Mouse (Mus musculus): Measurements from ENCODE around the gene Cutal.
"Not testable (repeated sequence)": the region's sequence is repeated elsewhere in the genome, so short reads cannot be mapped to it uniquely, and the experiment has no call there.

Gene Cutal

DNA sequence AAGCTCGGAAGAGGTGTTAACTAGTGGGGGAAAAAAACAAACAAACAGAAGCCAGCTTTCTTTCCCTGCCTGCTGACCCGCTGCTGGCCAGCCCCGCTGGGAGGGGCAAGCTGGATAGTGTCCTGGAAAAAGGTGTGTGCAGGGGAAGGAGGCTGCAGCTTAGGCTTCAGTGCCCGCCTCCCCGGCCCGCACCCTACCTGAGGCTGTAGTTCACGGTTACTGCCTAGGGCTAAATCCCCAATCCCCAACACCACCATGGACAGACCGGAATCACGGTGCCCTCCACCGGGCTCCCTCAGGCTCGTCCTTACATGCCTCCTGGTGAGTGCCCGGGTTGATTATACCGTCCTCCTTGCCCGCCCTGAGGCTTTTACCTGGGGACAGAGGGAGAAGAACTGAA is at the start of gene Cutal:
Gene Cutal (plus strand): TSS at position 126 of the 400 bp plus-strand sequence.
- no peak for DNase-seq (ENCODE audit: low read depth)

DNA sequence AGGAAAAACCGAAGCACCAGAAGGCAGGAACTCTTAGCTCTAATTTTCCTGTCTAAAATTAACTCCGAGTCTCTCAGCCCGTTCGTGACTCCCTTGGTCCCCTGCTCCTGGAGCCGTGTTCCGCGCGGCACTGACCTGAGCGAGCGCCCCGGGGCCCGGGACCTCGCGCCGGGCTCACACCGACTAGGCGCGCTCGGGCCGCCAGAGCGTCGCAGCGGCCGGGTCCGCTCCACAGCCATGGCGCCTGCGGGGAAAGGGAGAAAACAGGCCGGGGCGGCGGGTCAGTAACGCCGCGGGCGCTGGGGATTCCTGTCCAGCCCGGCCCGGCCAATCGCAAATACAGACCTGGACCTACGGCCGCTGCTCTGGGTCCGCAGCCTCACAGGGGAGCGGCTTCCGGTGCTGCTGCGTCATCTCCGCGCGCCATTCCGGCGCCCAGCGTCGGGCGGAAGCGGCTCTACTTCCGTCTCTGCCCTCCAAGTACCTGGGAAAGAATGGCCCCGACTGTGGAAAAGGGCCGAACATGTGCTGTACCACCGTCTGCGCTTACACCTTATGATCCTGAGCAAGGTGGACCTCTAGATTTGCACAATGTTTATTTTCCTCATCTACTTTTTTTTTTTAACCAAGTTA is 48.3 kb upstream of the Cutal start, which contains the start of gene Fbxw2:
Gene Fbxw2 (minus strand): TSS at position 485 of the 633 bp plus-strand sequence.
- DNase-seq (ENCODE audit: low read depth) = peak; percentile 77

DNA sequence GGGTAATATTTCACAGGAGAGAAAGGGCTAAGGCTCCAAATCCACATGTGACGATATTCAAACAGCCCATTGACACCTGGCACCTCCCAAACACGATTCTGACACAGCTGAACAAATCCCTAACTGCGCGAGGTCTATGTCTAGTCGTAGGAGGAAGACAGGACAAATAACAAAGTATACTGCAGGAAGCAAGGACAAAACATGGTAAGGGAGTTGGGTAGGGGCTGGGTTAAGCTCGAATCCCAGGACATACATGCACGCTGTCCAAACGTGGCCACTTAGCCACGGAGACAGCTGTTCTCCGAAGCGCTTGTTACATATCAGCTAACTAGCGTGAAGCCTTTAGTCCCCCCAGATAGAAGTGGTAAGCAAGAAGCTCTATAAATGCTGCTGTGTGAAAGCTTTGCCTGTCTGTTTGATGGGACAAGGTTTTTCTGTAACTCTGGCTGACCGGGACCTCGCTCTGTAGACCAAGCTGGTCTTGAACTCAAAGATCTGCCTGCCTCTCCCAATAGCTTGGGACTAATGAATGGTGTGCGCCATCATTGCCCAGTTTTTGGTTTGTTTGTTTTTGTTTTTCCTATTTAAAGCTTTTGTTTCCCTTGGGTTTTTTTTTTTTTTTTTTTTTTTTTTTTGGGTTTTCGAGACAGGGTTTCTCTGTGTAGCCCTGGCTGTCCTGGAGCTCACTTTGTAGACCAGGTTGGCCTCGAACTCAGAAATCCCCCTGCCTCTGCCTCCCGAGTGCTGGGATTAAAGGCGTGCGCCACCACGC is 47.5 kb upstream of the Cutal start:
- no peak for DNase-seq (ENCODE audit: low read depth)

DNA sequence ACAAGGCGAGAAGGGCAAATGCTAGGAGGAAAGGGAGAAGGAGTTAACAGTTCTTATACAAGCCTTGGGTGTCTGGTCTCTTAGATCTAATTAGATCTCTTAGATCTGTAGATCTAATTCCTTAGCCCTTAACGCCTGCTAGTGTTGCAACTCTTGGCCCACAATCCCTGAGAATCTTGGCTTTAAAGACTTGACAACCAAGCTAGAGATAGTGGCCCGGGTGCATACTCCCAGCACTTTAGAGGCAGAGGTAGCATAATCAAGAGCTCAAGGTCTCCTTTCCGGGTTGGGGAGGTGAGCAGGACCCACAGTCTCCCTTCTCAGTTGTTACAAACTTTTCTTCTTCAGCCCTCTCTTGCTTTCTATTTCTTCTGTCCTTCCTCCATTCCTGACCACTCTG is 46.6 kb upstream of the Cutal start:
- DNase-seq (ENCODE audit: low read depth) = no peak

DNA sequence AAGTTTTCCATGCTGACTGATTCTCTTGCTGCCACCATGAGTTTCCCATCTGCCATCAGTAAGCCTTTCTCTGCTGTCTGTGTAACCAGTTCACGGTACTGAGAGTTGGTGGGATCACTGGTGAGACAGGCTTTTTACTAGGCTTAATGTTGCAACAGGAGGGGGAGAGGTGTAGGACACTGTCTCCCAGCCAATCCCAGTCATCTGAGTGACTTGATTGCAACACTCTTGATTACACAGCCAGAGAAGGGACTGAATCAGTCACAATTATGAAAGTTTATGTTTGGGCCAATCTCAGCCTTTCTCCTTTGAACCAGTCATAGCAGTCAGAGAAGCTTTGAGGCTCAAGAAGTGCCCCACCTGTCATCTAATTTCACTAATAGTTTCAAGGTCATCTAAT is 46.2 kb upstream of the Cutal start:
- no peak for DNase-seq (ENCODE audit: low read depth)

DNA sequence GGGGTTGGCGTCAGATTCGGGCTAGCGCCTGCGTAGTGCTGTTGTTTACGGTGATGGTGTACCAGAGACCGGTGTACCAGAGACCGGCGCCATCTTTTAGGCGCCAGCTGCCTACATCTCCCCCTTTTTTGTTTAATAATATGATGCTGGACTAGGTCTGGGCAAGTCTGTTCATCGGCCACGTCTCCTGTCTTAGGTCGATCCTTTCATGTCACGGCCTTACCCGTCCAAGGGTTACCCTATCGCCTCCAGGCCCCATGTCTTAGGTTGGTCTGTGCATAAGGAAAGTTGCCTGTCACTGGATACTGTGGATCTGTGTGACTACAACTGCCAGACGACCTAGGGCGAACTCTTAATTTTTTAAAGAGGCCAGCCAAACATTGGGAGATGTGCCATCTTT is 44.1 kb upstream of the Cutal start:
- DNase-seq (ENCODE audit: low read depth) = not testable (repeated sequence)

DNA sequence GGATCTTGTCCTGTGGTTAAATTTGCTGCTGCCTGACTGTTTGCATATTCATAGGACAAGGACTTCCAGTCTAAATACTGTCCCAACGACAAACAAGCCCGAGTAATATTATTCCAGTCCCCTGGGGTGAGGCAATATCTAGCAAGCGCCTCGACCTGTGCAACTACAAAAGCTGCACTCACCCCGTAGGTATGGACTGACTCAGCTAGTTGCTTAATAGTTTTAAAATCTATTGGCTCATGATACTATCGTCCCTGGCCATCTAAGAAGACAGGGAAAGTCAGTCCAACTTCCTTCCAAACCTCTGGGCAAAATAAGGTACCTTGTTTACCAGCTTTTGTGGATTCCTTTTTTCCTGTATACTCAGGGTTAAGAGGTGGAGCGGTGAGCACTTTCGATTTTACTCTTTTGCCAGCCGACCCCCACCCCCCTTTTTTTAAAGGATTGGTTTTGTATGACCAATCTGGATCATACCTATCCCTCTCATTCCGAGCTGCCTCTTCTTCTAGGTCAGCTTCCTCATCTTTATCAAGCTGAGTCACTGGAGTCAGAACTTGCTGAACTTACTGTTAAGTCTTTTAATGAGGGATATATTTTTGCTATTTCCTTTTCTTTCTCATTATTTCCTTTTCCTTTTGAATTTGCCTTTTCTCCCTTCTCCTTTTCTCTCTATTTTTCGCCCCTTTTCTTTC is 41.3 kb upstream of the Cutal start, which contains the start of gene Gm34653:
Gene Gm34653 (plus strand): TSS at position 242 of the 692 bp plus-strand sequence.
- DNase-seq (ENCODE audit: low read depth) = not testable (repeated sequence)

DNA sequence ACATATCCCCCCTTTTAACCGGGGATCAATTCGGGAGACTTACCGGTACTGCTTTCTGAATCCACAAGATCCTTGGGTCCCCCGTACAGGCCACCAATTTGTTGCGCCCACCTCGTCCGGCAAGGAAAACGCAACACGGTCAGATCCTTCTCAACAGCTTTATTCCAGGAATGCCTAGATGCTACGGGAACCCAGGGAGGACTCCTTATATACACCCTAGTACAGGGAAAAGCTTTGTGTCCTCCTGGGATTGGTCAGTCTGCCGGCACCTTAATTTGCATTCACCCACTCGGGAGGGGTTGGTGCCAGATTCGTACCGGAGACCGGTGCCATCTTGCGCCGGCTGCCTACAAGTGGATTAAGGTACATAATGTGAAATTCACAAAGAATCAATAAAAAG is 40.6 kb upstream of the Cutal start:
- no peak for DNase-seq (ENCODE audit: low read depth)

DNA sequence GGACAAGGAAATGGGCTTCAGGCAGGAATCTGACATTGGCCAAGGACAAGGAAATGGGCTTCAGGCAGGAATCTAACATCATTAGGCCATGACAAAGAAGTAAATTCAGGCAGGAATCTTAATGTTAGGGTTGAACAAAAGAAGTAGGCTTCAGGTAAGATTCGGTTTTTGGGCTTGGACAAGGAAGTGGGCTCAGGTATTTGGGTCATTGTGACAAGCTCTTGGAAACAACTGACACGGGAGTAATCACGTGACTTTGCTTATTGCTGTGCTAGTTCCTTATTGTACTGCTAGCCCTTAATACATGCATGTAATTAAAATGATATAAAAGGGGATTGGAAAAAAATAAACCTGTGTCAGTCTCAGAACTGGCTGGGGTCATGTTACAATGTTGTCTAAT is 38.5 kb upstream of the Cutal start:
- no peak for DNase-seq (ENCODE audit: low read depth)

DNA sequence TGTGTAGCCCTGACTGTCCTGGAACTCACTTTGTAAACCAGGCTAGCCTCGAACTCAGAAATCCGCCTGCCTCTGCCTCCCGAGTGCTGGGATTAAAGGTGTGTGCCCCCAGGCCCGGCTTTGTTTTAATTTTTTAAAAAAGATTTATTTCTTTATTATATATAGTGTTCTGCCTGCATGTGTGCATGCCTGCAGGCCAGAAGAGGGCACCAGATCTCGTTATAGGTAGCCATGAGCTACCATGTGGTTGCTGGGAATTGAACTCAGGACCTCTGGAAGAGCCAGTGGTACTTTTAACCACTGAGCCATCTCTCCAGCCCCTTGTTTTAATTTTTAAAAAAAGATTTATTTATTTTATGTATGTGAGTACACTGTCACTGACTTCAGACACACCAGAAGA is 34.1 kb upstream of the Cutal start:
- DNase-seq (ENCODE audit: low read depth) = not testable (repeated sequence)

DNA sequence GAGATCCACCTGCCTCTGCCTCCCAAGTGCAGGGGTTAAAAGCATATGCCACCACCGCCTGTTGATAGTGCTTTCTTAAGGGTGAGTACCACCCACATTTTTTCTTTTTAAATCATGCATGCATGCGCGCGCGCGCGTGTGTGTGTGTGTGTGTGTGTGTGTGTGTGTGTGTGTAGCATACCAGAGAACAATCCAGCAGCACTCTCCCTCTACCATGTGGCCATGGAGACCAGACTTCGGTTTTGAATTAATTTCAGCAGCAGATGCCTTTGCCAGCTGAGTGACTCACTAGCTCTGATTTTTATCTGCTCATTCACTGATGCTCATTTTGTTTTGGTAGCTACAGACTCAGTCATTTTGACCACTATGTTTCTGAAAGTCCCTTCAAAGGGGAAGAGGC is 32.5 kb upstream of the Cutal start:
- no peak for DNase-seq (ENCODE audit: low read depth)

DNA sequence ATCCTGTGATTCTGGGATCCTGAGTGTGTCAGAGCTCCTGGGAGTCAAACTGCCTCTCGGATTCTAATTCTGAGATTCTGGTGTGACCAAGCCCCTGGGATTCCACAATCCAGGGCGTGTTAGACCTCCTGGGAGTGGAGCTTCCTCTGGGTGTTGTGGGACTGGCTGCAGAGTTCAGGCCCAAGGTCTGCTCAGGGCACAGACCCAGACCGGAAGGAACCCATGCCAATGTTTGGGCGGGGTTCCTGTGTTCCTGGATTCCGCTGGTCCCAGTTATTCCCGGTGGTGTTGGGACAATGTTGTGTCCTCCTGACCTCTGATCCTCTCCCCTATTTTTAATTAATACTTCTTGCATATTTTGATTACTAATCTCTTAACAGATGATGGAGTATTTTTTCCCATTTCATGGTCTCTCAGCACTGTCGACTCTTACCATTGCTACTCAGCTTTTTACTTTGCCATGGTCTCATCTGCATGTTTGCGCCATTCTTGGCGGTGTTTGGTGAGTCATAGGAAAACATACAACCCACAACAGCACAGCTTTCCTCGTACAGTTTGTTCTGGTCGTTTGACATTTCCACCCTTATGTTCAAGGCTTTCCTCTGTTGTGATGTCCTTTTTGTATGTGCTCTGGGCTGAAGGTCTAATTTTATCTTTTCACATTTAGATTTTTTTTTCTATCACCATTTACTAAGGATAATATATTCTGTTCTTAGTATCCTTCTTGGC is 30.8 kb upstream of the Cutal start:
- DNase-seq (ENCODE audit: low read depth) = no peak

DNA sequence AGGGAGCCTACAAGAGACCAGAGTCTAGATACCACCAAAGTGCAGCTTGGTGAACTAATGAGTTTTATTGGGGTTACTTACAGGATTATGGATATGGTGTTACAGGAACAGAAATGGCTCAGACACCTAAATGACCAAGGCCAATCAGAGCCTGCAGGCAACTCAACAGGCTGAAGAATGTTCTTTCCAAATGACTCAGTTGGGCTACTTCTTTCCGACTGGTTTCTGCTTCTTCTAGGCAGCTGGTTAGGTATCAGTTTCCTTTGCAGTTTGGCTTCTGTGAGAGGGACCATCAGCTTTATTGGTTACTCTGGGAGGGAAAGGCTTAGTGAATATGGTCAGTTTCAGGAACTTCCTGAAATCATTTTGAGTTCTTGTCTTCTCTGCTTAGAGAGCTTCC is 26.5 kb upstream of the Cutal start:
- no peak for DNase-seq (ENCODE audit: low read depth)

DNA sequence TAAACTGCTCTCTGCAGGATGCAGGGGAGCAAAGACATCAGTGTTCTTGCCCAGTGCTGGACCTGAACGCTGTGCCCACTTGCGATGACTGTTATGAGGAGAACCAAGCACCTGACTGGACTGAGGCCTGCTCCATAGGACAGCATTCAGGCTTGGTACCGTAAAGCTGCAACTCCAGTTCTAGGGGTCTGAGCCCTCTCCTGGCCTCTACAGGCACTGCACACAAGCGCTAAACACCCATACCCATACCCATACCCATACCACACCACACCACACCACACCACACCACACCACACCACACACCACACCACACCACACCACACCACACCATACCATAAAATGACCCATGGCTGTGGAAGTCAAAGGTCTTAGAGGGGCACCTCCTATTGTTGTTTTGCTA is 18.9 kb upstream of the Cutal start:
- no peak for DNase-seq (ENCODE audit: low read depth)

DNA sequence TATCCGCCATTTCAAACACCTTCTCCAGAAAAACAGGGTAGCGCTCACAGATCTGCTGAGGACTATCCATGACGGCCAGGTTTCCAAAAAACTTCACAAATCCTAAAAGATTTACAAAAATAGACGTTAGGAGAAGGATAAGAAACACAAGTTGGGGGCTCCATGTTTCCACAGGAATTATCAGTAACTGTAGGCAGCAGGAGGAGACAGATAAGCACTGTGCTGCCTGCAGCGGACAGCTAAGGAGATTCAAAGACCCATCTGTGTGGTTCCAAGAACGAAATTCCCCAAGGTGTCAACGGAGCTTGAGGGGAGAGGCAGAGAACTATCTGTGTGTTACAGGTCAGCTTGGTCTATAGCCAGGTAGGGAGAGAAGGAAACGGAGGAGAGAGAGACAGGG is 16.5 kb upstream of the Cutal start:
- DNase-seq (ENCODE audit: low read depth) = no peak

DNA sequence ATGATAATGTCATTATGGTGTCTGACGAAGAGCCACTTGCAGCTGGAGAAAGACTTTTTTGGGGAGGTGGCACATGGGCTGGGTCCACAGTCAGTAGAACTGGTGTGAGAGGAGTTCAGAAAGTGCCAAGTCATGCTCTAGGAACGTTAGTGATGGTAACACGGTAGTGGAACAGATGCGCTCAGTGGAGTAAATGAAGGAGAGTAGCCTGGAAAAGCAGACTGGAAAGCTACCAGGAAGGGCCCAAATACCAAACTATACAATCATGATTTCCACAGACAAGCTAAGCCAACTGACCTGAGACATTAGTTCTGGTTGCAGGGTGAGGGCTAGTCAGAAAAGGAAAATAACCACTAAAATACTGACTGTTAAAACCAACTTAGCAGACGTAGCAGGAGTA is 4.5 kb upstream of the Cutal start:
- peak; percentile 37 for DNase-seq (ENCODE audit: low read depth)

DNA sequence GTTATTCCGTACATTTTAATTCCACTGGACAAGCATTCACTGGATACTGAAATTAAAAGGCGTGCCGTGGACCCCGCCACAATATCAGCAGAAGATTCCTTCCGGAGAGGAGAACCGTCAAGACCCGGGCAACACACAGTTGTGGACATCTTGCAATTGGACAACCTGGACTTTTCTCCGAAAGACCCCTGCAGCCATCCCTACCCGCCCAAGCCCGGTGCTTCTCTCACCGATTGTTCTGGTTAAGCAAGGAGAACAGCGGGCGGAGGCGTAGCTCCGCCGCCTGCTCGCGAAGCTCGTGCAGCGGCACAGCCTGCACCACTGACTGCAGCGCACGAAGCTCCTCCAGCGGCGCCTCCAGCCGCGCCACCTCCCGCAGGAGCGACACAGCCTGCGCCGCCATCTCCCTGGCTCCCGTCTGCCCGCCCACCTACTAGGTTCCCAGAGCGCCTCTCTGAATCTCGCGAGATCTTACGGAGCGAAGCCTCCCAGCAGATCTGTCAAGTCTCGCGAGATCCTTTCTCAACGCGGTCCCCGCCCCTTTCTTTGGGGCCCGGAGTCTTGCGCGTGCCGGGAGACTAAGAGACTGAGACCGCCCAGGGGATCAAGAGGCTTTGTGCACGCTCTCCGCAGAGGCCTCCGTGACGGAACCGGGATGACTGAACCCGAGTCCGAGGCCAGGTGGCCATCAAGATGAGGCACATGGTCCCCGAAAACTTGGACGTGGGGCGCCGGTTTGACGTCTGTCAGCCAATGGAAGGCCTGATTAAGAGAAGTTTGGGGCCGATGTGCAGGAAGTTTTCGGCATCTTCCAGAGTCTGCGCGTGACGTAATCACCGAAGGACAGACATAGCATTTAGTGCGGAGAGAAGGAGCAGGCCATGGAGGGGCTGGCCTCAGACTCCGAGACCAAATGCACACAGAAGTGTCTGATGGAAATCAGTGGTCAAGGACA is 3.4 kb upstream of the Cutal start:
- DNase-seq (ENCODE audit: low read depth) = peak; percentile 100

DNA sequence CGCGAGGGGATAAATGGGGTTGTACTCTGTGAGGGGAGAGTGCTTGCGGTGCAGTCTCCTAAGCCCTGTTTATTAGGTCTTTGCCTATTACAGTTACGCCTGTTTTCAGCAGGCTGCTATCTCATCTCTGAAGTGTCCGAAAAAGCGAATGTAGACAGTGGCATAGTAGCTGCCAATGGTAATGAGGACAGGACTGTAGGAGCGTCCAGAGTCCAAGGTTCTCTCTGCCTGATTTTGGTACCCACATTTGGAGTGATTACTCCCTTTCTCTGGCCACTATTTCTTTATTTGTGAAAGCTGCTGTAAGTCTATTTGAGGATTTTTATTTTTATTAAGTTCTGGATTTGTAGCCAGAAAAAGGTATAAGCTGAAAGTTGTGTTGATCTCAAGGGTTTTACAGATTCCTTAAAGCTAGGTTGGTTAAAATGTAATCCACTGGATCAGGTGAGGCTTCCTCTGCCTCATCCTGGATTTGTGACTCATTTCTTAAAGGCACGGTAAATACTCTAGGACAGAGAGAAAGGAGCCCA is 685 bp downstream of the Cutal start, which contains the start of gene Psmd5:
Gene Psmd5 (minus strand): TSS at position 153 of the 530 bp plus-strand sequence.
- DNase-seq (ENCODE audit: low read depth) = no peak

DNA sequence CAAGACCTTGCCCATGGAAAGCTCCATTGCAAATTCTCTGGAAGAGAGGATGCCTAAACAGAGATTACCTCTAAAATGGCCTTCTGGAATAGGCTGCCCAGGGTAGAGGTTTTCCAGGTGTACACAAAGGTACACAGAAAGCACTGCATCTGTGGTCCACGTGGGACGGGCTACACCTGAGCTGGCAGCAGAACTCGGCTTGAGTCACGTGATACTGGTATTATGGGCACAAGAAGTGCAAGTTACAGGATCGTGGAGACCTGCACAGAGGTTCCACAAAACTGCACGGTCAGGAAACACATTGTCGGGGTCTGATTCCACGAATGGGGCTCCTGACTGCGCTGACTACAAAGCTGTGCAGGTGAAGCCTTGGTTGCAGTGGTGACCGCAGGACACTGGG is 5.9 kb downstream of the Cutal start:
- DNase-seq (ENCODE audit: low read depth) = no peak

DNA sequence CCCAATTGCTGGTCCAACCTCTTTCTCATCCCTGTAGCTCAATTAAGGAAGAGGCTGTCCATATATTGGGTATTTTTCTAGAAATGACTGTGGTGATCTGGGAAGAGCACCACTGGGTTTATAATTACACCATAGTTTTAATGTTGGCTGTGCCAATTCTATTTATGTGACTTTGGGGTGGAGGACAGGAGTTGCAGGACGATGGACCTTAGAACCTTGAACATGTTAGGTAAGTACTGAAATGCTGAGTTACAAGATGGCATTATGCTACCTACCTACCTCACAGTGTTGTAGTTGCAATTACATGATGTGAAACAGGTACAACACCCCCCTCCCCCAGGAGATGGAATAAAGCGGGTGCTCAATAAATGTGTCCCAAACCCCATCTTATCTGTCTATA is 8.6 kb downstream of the Cutal start:
- no peak for DNase-seq (ENCODE audit: low read depth)

DNA sequence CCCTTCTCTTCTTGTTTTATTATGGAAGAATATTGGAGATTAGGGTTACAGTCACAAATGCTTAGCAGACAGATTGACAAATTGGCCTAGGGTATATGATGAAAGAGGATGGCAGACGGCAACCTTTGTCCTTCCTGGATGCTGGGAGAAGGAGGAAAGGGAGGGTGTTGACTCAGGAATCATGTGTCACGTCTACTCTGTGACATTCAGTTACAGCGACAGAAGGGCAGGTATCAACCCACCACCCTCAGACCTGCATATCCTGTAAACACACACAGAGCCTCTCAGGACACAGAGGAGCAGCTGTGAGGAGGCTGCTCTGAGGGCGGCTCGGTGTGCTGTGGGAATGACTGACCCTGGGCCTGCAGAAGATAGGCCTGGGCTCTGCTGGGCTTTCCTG is 9.0 kb downstream of the Cutal start:
- DNase-seq (ENCODE audit: low read depth) = no peak
